ENCODE assay signal across 8 mouse cellular contexts in the genomic region with DNA sequence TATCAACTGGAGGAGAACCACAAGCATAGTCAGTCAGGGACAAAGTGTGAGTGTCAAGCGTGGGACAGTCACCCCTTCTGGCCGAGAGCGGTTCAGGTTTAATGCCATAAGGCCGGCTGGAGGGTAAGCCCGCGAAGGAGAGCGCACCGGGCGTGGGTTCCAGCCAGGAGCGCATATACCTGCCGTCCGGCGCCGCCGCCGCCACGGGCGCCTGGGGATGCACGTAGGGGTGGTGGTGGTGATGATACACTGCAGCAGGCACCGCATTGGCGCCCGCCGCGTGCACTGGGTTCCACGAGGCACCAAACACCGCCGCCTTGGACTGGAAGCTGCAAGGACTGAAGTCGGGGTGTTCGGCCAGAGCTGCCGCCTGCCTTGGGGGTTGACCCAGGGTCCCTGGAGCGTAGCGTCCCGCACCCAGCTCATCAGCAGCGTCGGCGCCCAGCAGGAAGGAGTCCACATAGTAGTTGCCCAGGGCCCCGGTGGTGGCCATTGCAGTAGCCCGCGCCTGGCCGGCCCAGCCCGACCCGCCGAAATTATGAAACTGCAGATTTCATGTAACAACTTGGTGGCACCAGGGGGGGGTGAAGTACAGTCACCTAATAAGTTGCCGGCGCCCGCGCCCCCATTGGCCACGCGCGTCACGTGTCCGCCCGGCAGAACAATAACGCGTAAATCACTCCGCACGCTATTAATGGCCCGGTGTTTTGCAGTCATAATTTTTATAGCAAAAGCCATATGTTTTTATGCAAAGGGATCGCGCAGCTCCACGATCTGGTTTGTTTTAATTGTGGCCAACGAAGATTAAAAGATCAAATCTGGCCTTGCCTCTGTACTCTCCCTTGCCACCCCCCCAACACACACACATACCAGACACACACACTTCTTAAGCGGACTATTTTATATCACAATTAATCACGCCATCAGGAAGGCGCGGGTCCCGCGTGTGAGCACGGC. TPM values are rescaled to one million over a fixed set of nuclear protein-coding genes. Genes with fewer than 3 reads are reported as not detected.
DNase-seq lines count a peak whose midpoint lies in the region; ATAC-seq lines count a peak whose summit lies in the region.
"Had no signal": no experiment of that assay in that cellular context is flagged by ENCODE, and none has a peak within 500 bp of the region (broad histone marks: within the 10 kb centered on the region; RNA-seq: fewer than 3 reads in every experiment).

No protein-coding gene starts in this region.

- no peak for ATAC-seq in liver, embryonic 11.5 days (replicated peaks; ENCODE audit: low FRiP score)
- no peak for ATAC-seq in inflammation-experienced regulatory T-cells, adult 6 months

- peak; percentile 32 for DNase-seq in thymus, postnatal 4 days
- DNase-seq in thymus, adult 18-20 months: no peak
- peak; percentile 78 to 80 for DNase-seq in gastrocnemius, postnatal 36 days
- no peak for DNase-seq in liver, embryonic 11.5 days (ENCODE audit: low spot score)
- DNase-seq in right cerebral cortex, postnatal 10 days (ENCODE audit: low spot score in 2 of 2): no peak
- no peak for DNase-seq in ovary, adult 18-20 months (ENCODE audit: low spot score)

- no peaks in the 10 kb centered on the region for H3K9me3 ChIP-seq in liver, embryonic 11.5 days (ENCODE audit: control insufficient read depth, low read length)
- H3K9me3 ChIP-seq: embryonic facial prominence, embryonic 13.5 days had no signal

- no peak overlapping the region for H3K9ac ChIP-seq in liver, embryonic 11.5 days (ENCODE audit: low read depth, low read length)
- H3K9ac ChIP-seq: embryonic facial prominence, embryonic 13.5 days had no signal

- no peaks in the 10 kb centered on the region for H3K4me1 ChIP-seq in liver, embryonic 11.5 days (replicated peaks; ENCODE audit: control insufficient read depth, insufficient read depth, low read length)

- H3K27ac ChIP-seq in liver, embryonic 11.5 days (ENCODE audit: low read depth, low read length): no peak overlapping the region
- H3K27ac ChIP-seq: embryonic facial prominence, embryonic 13.5 days had no signal

- peaks cover 99% of the 10 kb centered on the region for H3K27me3 ChIP-seq in liver, embryonic 11.5 days (replicated peaks; ENCODE audit: control insufficient read depth, insufficient read depth, low read length)

- H3K36me3 ChIP-seq in liver, embryonic 11.5 days (ENCODE audit: control insufficient read depth, insufficient read depth, low read length): no peaks in the 10 kb centered on the region
- H3K36me3 ChIP-seq: embryonic facial prominence, embryonic 13.5 days had no signal

- intact Hi-C loops in gastrocnemius, postnatal 36 days (cut with DNase I): loop anchor here (10.0 kb wide), 1 partner anchor 1421 kb away; no protein-coding TSS in a partner anchor

- WGBS in liver, embryonic 11.5 days: 4% methylated on average over 69 of the region's 69 CpGs

- H3K4me3 ChIP-seq in liver, embryonic 11.5 days (ENCODE audit: low read depth, low read length): peak overlapping the region; percentile 32
- H3K4me3 ChIP-seq: embryonic facial prominence, embryonic 13.5 days had no signal

- H3K4me2 ChIP-seq in liver, embryonic 11.5 days: peak overlapping the region; percentile 39
- H3K4me2 ChIP-seq: embryonic facial prominence, embryonic 13.5 days had no signal

RNA-seq across cellular contexts. Expression of gene Hoxa7, which starts 4.2 kb away (rescaled TPM):
- total RNA-seq in gastrocnemius, postnatal 36 days (2021): 1 to 10 TPM; 3.7 to 4.0 TPM
- 2.7 and 3.1 TPM in 2 replicates for polyA plus RNA-seq in liver, embryonic 11.5 days (2014; fragmentation: Nextera tagmentation; extraction: Ambion mirVana)
- polyA plus RNA-seq in inflammation-experienced regulatory T-cells, adult 6 months (2017; shearing (Covaris generic)): not detected
- polyA plus RNA-seq: embryonic facial prominence, embryonic 13.5 days had no signal

RNA-seq across cellular contexts. Expression of gene Hoxa9, which starts 5.0 kb away (rescaled TPM):
- total RNA-seq in gastrocnemius, postnatal 36 days (2021): 1 to 10 TPM; 3.9 to 6.8 TPM
- 1.8 and 2.2 TPM in 2 replicates for polyA plus RNA-seq in liver, embryonic 11.5 days (2014; fragmentation: Nextera tagmentation; extraction: Ambion mirVana)
- under 1 TPM in 2 of 3 experiments, not detected in 1; 0.13 to 0.32 TPM for polyA plus RNA-seq in inflammation-experienced regulatory T-cells, adult 6 months (2017; shearing (Covaris generic))
- polyA plus RNA-seq: embryonic facial prominence, embryonic 13.5 days had no signal

RNA-seq across cellular contexts. Expression of gene Gm28308, which starts 12.8 kb away (rescaled TPM):
- under 1 TPM in 1 of 2 experiments, not detected in 1; 0.71 TPM for total RNA-seq in gastrocnemius, postnatal 36 days (2021)
- not detected in 2 replicates for polyA plus RNA-seq in liver, embryonic 11.5 days (2014; fragmentation: Nextera tagmentation; extraction: Ambion mirVana)
- not detected for polyA plus RNA-seq in inflammation-experienced regulatory T-cells, adult 6 months (2017; shearing (Covaris generic))
- polyA plus RNA-seq: embryonic facial prominence, embryonic 13.5 days had no signal

RNA-seq across cellular contexts. Expression of gene Hoxa3, which starts 12.8 kb away (rescaled TPM):
- 1 to 10 TPM; 1.9 to 2.2 TPM for total RNA-seq in gastrocnemius, postnatal 36 days (2021)
- 2.8 and 2.9 TPM in 2 replicates for polyA plus RNA-seq in liver, embryonic 11.5 days (2014; fragmentation: Nextera tagmentation; extraction: Ambion mirVana)
- not detected for polyA plus RNA-seq in inflammation-experienced regulatory T-cells, adult 6 months (2017; shearing (Covaris generic))

RNA-seq across cellular contexts. Expression of gene Hoxa10, which starts 14.8 kb away (rescaled TPM):
- total RNA-seq in gastrocnemius, postnatal 36 days (2021): 10 to 100 TPM; 13.6 to 16.9 TPM
- polyA plus RNA-seq in liver, embryonic 11.5 days (2014; fragmentation: Nextera tagmentation; extraction: Ambion mirVana): 0.91 and 2.2 TPM in 2 replicates
- polyA plus RNA-seq in inflammation-experienced regulatory T-cells, adult 6 months (2017; shearing (Covaris generic)): not detected

Comparison
In these comparisons a context has a peak if more than half of its experiments do, and no peak if none do; other contexts are left out.
1. DNase-seq: peak in thymus, postnatal 4 days (single experiment) and gastrocnemius, postnatal 36 days (2 of 2); none in thymus, adult 18-20 months (0 of 2), liver, embryonic 11.5 days (single experiment), right cerebral cortex, postnatal 10 days (0 of 2) and ovary, adult 18-20 months (single experiment).